Mouse (Mus musculus) thymus, adult 2 months (tissue): ENCODE results near the gene Nfya.

Experiments used
- CTCF ChIP-seq: fragments of 200-500 bp; IDR thresholded peaks from 2 replicates; pipeline ENCODE4 v1.5.1; 2012; ENCODE audit warnings: mild to moderate bottlenecking, control low read depth, low read length, moderate library complexity, borderline replicate concordance; ENCODE audit not compliant: control insufficient read depth, poor library complexity, insufficient read depth; ENCODE audit errors: extremely low read depth
- POLR2A ChIP-seq: fragments of 200-500 bp; IDR thresholded peaks from 2 replicates; pipeline ENCODE4 v1.6.1; 2012; ENCODE audit warnings: mild to moderate bottlenecking, low read length, control low read depth, moderate library complexity; ENCODE audit not compliant: control insufficient read depth, poor library complexity, insufficient read depth; ENCODE audit errors: extremely low read depth

DNA sequence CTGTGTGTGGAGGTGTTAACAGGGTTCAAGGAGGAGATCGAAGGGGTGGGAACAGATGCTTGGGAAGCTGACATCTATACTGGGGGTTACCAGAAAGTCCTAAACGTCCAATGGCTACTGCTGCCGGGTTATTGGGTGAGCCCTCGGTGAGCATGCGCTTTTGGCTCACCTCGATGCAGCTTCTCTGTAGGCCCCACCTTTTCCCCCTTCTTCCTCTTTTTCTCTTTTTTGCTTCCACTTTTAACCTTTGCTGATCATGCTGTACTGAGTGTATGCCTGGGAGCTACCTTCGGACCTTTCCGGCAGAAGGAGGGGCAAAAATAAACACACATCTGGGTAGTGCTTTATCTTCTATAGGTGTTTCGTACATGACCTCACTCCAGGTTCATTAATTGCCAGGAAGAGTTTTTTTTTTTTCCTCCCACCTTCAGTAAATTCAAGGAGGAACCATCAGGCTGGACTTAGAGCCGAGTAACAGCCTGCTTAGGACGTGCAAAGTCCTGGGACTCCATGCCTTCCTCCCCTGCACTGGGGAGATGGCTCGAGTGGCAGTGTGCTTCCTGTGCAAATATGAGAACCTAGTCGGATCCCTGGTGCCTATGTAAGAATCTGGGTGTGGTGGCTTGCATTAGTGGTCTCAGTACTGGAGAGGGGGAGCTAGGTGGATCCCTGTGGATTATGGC is 48.4 kb upstream of the Nfya start:
- TF ChIP-seq CTCF (no peak), POLR2A (no peak)
